Mouse (Mus musculus): ENCODE results near the gene Gan. TPM values are rescaled to one million over a fixed set of nuclear protein-coding genes. Genes with fewer than 3 reads are reported as not detected.

Gan gene
- total and polyA plus RNA-seq, 3 experiments = 5.6 to 8.7 TPM; not detected in 1

DNA sequence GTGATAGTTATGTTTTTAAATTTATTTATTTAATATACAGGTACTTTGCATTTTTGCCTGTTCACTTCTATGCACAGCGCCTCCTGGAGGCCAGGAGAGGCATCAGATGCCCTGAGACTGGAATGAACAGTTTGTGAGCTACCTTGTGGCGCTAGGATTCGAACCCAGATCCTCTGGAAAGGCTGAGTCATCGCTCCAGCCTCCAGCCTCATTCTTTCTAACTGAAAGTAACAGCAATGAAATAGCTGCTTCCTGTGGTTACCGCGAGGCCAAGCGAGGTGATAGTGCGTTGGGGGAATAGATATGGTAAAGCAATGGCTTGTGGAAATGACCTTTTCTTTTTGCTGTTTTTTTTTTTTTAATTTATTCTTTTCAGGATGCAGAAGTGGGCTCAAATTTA, 30.9 kb upstream of the Gan start (continued):
- peak; percentile 78 for TF ChIP-seq MAFK (IDR thresholded peaks at IDR 0.05; ENCODE audit: borderline replicate concordance, low read depth, low read length)
- TF ChIP-seq ZNF384 (IDR thresholded peaks at IDR 0.05; ENCODE audit: low read depth, low read length) = peak; percentile 86

- Histone ChIP-seq H3K9me3 (replicated peaks; ENCODE audit: insufficient read depth, low read length) (no peaks in the 10 kb centered on the region), H3K4me3 (ENCODE audit: control insufficient read depth in 1 of 2, insufficient read depth in 1 of 2, low read depth in 2 of 2, low read length in 2 of 2) (peak overlapping the region in 1 of 2 experiments; percentile 38; a peak in 2 of 4 replicates), H3K4me1 (ENCODE audit: control insufficient read depth in 1 of 2, insufficient read depth in 2 of 2, low read length in 2 of 2) (peaks cover 15 to 20% of the 10 kb centered on the region in 2 experiments), H3K27ac (ENCODE audit: control insufficient read depth, low read depth, low read length) (peak overlapping the region; percentile 91), H3K36me3 (ENCODE audit: control insufficient read depth in 1 of 2, insufficient read depth in 2 of 2, low read length in 2 of 2) (peaks cover 0 to 11% of the 10 kb centered on the region in 2 experiments; a peak in 2 of 4 replicates), H3K79me2 (ENCODE audit: control insufficient read depth, insufficient read depth, low read length, poor library complexity) (no peaks in the 10 kb centered on the region), H3K27me3 (ENCODE audit: control insufficient read depth in 1 of 2, insufficient read depth in 2 of 2, low read length in 2 of 2) (no peaks in the 10 kb centered on the region), H3K9ac (ENCODE audit: control insufficient read depth, low read depth, low read length, poor library complexity, severe bottlenecking) (no peak overlapping the region)
- peak; percentile 76 for DNase-seq (ENCODE audit: low read depth, low spot score)
- TF ChIP-seq TBP (IDR thresholded peaks at IDR 0.05; ENCODE audit: low read depth, low read length) (no peak), CHD1 (IDR thresholded peaks at IDR 0.05; ENCODE audit: low read depth, low read length) (no peak), POLR2AphosphoS5 (IDR thresholded peaks at IDR 0.05; ENCODE audit: borderline replicate concordance, low read depth, low read length) (no peak), EP300 (IDR thresholded peaks at IDR 0.05; ENCODE audit: low read depth in 1 of 2, low read length in 2 of 2) (peak; percentile 87 to 95), RCOR1 (IDR thresholded peaks at IDR 0.05; ENCODE audit: low read depth, low read length) (peak; percentile 81), MEF2A (IDR thresholded peaks at IDR 0.05; ENCODE audit: extremely low read depth, insufficient replicate concordance, low read depth, low read length, poor library complexity, severe bottlenecking) (no peak), KAT2A (conservative IDR thresholded peaks at IDR 0.05; ENCODE audit: low read depth, low read length) (peak; percentile 40; the same call in 1 of the 2 replicates), ETS1 (IDR thresholded peaks at IDR 0.05; ENCODE audit: low read depth, low read length) (peak; percentile 72), UBTF (IDR thresholded peaks at IDR 0.05; ENCODE audit: borderline replicate concordance, insufficient read depth, low read depth, low read length) (no peak), GATA1 (IDR thresholded peaks at IDR 0.05; ENCODE audit: low read depth, low read length) (peak; percentile 87), RAD21 (IDR thresholded peaks at IDR 0.05; ENCODE audit: low read depth, low read length) (no peak), HCFC1 (IDR thresholded peaks at IDR 0.05; ENCODE audit: low read depth, low read length) (no peak), MXI1 (IDR thresholded peaks at IDR 0.05; ENCODE audit: low read depth, low read length) (peak; percentile 47; the same call in 1 of the 2 replicates), ZC3H11A (IDR thresholded peaks at IDR 0.05; ENCODE audit: low read depth, low read length) (no peak), BHLHE40 (IDR thresholded peaks at IDR 0.05; ENCODE audit: borderline replicate concordance, low read depth, low read length) (peak; percentile 88), USF2 (IDR thresholded peaks at IDR 0.05; ENCODE audit: borderline replicate concordance in 1 of 2, insufficient read depth in 1 of 2, low read depth in 1 of 2, low read length in 2 of 2) (no peak), POLR2AphosphoS2 (IDR thresholded peaks at IDR 0.05; ENCODE audit: low read length) (no peak), ZNF384 (IDR thresholded peaks at IDR 0.05; ENCODE audit: low read depth, low read length) (no peak), TCF12 (IDR thresholded peaks at IDR 0.05; ENCODE audit: low read depth, low read length) (no peak; the same call in 1 of the 2 replicates), MAFK (IDR thresholded peaks at IDR 0.05; ENCODE audit: borderline replicate concordance, low read depth, low read length) (no peak), USF1 (IDR thresholded peaks at IDR 0.05; ENCODE audit: low read depth, low read length) (peak; percentile 71), ZKSCAN1 (IDR thresholded peaks at IDR 0.05; ENCODE audit: low read depth, low read length) (no peak), SMC3 (IDR thresholded peaks at IDR 0.05; ENCODE audit: low read depth, low read length) (no peak), MYC (IDR thresholded peaks at IDR 0.05; ENCODE audit: low read depth, low read length) (0 out of 2 replicates have a peak, but pooled peaks have one; percentile 42), POLR2A (IDR thresholded peaks at IDR 0.05; ENCODE audit: control insufficient read depth in 1 of 2, insufficient read depth in 1 of 2, low read depth in 1 of 2, low read length in 2 of 2, poor library complexity in 1 of 2) (no peak), SIN3A (IDR thresholded peaks at IDR 0.05; ENCODE audit: low read length) (peak; percentile 72; the same call in 1 of the 2 replicates), NELFE (IDR thresholded peaks at IDR 0.05; ENCODE audit: low read depth, low read length) (no peak), E2F4 (IDR thresholded peaks at IDR 0.05; ENCODE audit: borderline replicate concordance, low read depth, low read length) (no peak), NRF1 (IDR thresholded peaks at IDR 0.05; ENCODE audit: insufficient read depth, low read depth, low read length, poor library complexity, severe bottlenecking) (no peak), JUND (IDR thresholded peaks at IDR 0.05; ENCODE audit: low read depth, low read length) (no peak), CTCF (IDR thresholded peaks at IDR 0.05 in 2 of 3, conservative IDR thresholded peaks at IDR 0.05 in 1 of 3; ENCODE audit: control insufficient read depth in 1 of 3, insufficient read depth in 1 of 3, low read depth in 2 of 3, low read length in 3 of 3, poor library complexity in 1 of 3, severe bottlenecking in 1 of 3) (no peak), MYB (IDR thresholded peaks at IDR 0.05; ENCODE audit: low read depth, low read length) (peak; percentile 78), MAZ (IDR thresholded peaks at IDR 0.05; ENCODE audit: low read depth, low read length) (no peak), ELF1 (IDR thresholded peaks at IDR 0.05; ENCODE audit: low read depth, low read length) (peak; percentile 37; the same call in 1 of the 2 replicates)
Measured at GRCm38 (mm10) chr8:117133702-117134101, 24.2 kb upstream of the Gan start.

Measured in MEL (cell line).